Mouse (Mus musculus) hindbrain, embryonic 16.5 days (tissue): ENCODE measurements around the gene Mllt6. TPM values are rescaled to one million over a fixed set of nuclear protein-coding genes. Genes with fewer than 3 reads are reported as not detected.

Source experiments
- ATAC-seq: fragments of 200-750 bp; cut with Nextera tagmentation; 2 replicates; pipeline ENCODE4 v1.8.0; 2017; ENCODE audit warnings: moderate TSS enrichment, moderate library complexity
- H3K27ac ChIP-seq: fragments of 300-500 bp; sonication (generic); 2 replicates; pipeline ENCODE4 v1.5.1; 2014; ENCODE audit warnings: low read depth, mild to moderate bottlenecking, control low read depth, low read length, moderate library complexity
- H3K27me3 ChIP-seq: fragments of 300-500 bp; sonication (generic); replicated peaks from 2 replicates; pipeline ENCODE4 v1.6.1; 2014; ENCODE audit warnings: low read length; ENCODE audit not compliant: control insufficient read depth, insufficient read depth
- H3K36me3 ChIP-seq: fragments of 300-500 bp; sonication (generic); 2 replicates; pipeline ENCODE4 v1.6.1; 2014; ENCODE audit warnings: mild to moderate bottlenecking, low read length, moderate library complexity, mixed read lengths; ENCODE audit not compliant: control insufficient read depth, insufficient read depth
- H3K4me1 ChIP-seq: fragments of 300-500 bp; sonication (generic); 2 replicates; pipeline ENCODE4 v1.6.1; 2014; ENCODE audit warnings: low read depth, low read length; ENCODE audit not compliant: control insufficient read depth, insufficient read depth
- H3K4me2 ChIP-seq: fragments of 300-500 bp; sonication (generic); 2 replicates; pipeline ENCODE4 v1.6.1; 2014; ENCODE audit warnings: mild to moderate bottlenecking, low read length, control low read depth, moderate library complexity
- H3K4me3 ChIP-seq: fragments of 300-500 bp; sonication (generic); 2 replicates; pipeline ENCODE4 v1.5.1; 2014; ENCODE audit warnings: mild to moderate bottlenecking, low read length, control low read depth, moderate library complexity
- H3K9ac ChIP-seq: fragments of 300-500 bp; sonication (generic); 2 replicates; pipeline ENCODE4 v1.6.1; 2014; ENCODE audit warnings: low read depth, mild to moderate bottlenecking, control low read depth, low read length, moderate library complexity
- H3K9me3 ChIP-seq: fragments of 300-500 bp; sonication (generic); 2 replicates; pipeline ENCODE4 v1.6.1; 2014; ENCODE audit warnings: mild to moderate bottlenecking, low read length, moderate library complexity; ENCODE audit not compliant: control insufficient read depth
- WGBS: fragments of 180-500 bp; shearing (Covaris S2); extraction: QIAGEN DNeasy Blood & Tissue Kit; methylation state at CpG from one replicate; pipeline ENCODE4 v1.1.7; 2014; 5-methylcytosine and 5-hydroxymethylcytosine counted together
- polyA plus RNA-seq: library from polyadenylated mRNA; unstranded; fragments of >200 nt; fragmentation: Nextera tagmentation; extraction: Ambion mirVana; gene quantifications from 2 replicates; pipeline ENCODE4 v1.2.1, GENCODE M21; 2015

Gene Mllt6
- polyA plus RNA-seq, 1 experiment from 2014 or later = 3.1 TPM

DNA sequence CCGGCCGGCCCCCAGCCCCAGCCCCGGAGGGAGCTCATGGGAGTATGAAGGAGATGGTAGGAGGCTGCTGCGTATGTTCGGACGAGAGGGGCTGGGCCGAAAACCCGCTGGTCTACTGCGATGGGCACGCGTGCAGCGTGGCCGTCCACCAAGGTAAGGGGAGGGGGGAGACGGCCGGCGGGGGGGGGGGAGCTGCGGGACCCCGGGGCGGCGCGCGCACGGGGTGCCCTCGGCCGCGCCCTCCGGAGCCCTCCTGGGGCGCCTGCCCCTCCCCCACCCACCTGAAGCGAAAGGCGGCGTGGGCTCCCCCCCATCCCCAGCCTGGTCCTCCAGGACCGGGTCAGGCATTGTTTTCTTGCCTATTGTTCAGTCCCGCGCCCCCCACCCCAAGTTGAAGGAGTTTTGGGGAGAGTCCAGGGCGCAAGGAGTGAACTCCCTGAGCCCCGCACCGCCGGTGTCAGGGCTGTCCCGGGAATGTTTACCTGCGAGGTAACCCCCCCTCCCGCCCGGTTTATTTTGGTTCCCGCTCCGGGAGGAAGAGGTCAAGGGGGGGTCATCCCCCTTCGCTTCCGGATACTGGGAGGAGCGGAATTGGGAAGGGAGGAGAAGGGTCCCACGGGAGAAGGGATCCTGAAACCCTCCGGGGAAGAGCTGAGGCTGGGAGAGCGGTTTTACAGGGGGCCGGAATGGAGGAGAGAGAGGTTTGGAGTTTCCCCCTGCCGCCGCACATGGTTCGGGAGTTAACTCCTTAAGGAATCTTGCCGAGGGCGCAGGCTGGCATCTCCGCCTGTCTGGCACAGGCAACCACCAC, 519 bp downstream of the Mllt6 start:
- no peaks in the 10 kb centered on the region for H3K9me3 ChIP-seq
- H3K27me3 ChIP-seq = peaks cover 9% of the 10 kb centered on the region
- under 1% methylated on average over 28 of the region's 57 CpGs for WGBS
- H3K9ac ChIP-seq = peak overlapping the region; percentile 88
- H3K27ac ChIP-seq = peak overlapping the region; percentile 81
- no peak for ATAC-seq
- peaks cover 43% of the 10 kb centered on the region for H3K4me1 ChIP-seq
- H3K4me3 ChIP-seq = peak overlapping the region; percentile 88
- H3K36me3 ChIP-seq = peaks cover 6% of the 10 kb centered on the region
- peak overlapping the region; percentile 90 for H3K4me2 ChIP-seq

DNA sequence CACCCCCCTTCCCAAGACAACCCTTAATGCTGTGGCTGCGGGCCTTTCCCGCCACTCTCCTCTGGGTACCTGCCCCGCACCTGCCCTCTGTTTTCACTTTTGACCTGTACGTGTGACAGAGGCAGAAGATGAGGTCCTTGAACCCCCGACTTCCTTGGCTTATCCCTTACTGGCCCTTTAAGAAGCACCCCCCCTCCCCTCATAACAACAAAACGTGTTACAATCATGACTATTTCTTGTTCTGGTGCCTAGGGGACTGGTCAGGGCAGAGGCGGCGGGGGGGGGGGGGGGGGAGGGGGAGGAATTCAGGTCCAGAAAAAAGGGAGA, 1.1 kb downstream of the Mllt6 start:
- Histone ChIP-seq H3K4me1 (peaks cover 46% of the 10 kb centered on the region), H3K9me3 (no peaks in the 10 kb centered on the region), H3K36me3 (peaks cover 6% of the 10 kb centered on the region), H3K27ac (peak overlapping the region; percentile 81; the same call in 1 of the 2 replicates), H3K4me3 (peak overlapping the region; percentile 88), H3K27me3 (peaks cover 9% of the 10 kb centered on the region), H3K4me2 (peak overlapping the region; percentile 90), H3K9ac (peak overlapping the region; percentile 88)
- 1% methylated on average over 6 of the region's 8 CpGs for WGBS
- no peak for ATAC-seq

DNA sequence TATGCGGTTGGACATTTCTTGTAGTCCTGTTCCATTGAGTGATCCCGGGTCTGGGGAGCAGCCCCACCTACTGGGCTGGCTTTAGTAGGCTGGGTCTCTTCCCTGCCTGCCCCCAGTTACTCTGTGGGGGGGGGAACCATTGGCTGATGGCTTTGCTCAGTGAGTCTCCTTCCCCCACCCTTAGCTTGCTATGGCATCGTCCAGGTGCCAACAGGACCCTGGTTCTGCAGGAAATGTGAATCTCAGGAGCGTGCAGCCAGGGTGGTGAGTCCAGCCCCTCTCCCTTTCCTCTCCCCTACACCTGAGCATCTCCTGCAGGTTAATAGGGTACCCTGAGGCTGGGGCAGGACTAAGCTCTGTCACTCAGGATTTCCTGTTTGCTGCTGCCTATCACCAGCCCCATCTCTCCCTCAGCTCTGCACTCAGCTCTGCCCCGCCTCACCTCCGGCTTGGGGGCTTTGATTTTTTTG, 1.6 kb downstream of the Mllt6 start:
- no peaks in the 10 kb centered on the region for H3K9me3 ChIP-seq
- peak overlapping the region; percentile 41; the same call in 1 of the 2 replicates for H3K9ac ChIP-seq
- 32% methylated on average over 6 of the region's 6 CpGs for whole genome bisulfite sequencing
- no peak overlapping the region for H3K27ac ChIP-seq
- ATAC-seq = no peak
- H3K4me1 ChIP-seq = peaks cover 46% of the 10 kb centered on the region
- H3K27me3 ChIP-seq = peaks cover 9% of the 10 kb centered on the region
- H3K4me2 ChIP-seq = peak overlapping the region; percentile 90
- H3K4me3 ChIP-seq = peak overlapping the region; percentile 88
- H3K36me3 ChIP-seq = peaks cover 6% of the 10 kb centered on the region

DNA sequence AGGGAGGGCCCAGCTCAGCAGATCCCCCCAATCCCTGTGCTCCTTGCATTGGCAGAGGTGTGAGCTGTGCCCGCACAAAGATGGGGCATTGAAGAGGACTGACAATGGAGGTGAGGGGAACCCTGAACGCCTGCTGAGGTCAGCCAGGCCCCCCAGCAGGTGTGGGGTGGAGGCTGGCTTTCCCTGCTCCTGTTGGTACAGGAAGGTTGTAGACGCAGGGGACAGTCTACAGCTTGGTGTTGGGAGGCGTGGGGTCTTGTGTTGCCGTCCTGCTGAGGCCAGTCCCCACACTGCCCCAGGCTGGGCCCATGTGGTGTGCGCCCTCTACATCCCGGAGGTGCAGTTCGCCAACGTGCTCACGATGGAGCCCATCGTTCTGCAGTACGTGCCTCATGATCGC, 2.2 kb downstream of the Mllt6 start:
- Histone ChIP-seq H3K9me3 (no peaks in the 10 kb centered on the region), H3K27me3 (peaks cover 9% of the 10 kb centered on the region), H3K36me3 (peaks cover 9% of the 10 kb centered on the region), H3K9ac (no peak overlapping the region), H3K4me2 (no peak overlapping the region), H3K4me3 (no peak overlapping the region), H3K4me1 (peaks cover 48% of the 10 kb centered on the region), H3K27ac (no peak overlapping the region)
- ATAC-seq = no peak
- 83% methylated on average over 13 of the region's 13 CpGs for WGBS

DNA sequence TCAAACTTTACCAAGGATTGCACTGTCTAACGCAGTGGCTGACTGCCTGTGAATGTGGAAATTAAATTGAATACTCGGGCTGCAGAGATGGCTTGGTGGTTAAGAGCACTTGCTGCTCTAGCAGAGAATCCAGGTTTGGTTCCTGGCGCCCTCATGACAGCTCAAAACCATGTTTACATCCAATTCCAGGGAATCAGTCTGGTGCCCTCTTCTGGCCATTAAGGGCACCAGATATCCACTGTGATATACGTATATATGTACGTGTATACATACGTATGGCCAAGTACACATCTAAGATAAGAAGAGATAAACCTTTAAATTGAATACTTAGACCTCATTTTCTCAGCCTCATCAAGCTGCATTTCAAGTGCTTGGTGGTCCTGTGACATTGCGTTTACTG, 3.0 kb downstream of the Mllt6 start:
- Histone ChIP-seq H3K4me3 (no peak overlapping the region), H3K27ac (no peak overlapping the region), H3K4me2 (no peak overlapping the region), H3K9ac (no peak overlapping the region), H3K9me3 (no peaks in the 10 kb centered on the region), H3K36me3 (peaks cover 9% of the 10 kb centered on the region), H3K27me3 (peaks cover 6% of the 10 kb centered on the region), H3K4me1 (peaks cover 40% of the 10 kb centered on the region)
- no peak for ATAC-seq
- WGBS = 93% methylated on average over 7 of the region's 7 CpGs

DNA sequence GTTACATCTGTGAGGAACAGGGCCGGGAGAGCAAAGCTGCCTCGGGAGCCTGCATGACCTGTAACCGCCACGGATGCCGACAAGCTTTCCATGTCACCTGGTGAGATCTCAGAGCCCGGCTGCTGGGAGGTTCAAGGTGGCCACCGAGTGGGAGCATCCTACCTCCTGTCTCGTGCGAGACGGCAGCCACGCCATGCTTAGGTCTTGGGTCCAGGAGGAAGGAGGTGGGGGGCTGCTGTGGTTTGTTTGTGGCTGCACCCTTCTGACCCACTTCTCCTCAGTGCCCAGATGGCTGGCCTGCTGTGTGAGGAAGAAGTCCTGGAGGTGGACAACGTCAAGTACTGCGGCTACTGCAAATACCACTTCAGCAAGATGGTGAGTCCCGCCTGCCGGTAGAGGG, 3.6 kb downstream of the Mllt6 start:
- no peaks in the 10 kb centered on the region for H3K9me3 ChIP-seq
- ATAC-seq = no peak
- H3K4me2 ChIP-seq = no peak overlapping the region
- no peak overlapping the region for H3K4me3 ChIP-seq
- H3K9ac ChIP-seq = no peak overlapping the region
- no peak overlapping the region for H3K27ac ChIP-seq
- H3K4me1 ChIP-seq = peaks cover 37% of the 10 kb centered on the region
- peaks cover 2% of the 10 kb centered on the region for H3K27me3 ChIP-seq
- H3K36me3 ChIP-seq = peaks cover 12% of the 10 kb centered on the region
- 87% methylated on average over 15 of the region's 15 CpGs for WGBS

DNA sequence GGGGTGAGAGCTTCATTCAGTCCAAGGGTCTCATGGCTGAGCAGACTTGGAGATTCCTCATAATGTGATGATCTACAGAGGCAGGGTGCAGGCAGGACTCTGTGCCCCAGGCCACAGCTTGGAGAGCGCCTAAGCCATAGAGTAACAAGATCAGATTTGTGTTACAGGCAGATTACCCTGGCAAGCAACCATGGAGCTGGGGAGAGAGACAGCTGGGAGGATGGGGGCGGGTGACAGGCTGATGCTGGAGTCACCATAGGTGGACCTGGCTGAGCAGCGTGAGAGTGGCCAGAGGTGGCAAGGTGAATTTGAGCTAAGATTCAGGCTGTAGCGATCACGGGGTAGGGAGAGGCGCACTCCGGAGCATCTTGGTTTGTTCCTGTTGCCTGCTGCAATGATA, 4.9 kb downstream of the Mllt6 start:
- ATAC-seq = no peak
- Histone ChIP-seq H3K9me3 (no peaks in the 10 kb centered on the region), H3K27ac (no peak overlapping the region), H3K4me2 (no peak overlapping the region), H3K27me3 (no peaks in the 10 kb centered on the region), H3K36me3 (peaks cover 18% of the 10 kb centered on the region), H3K4me1 (peaks cover 26% of the 10 kb centered on the region), H3K4me3 (no peak overlapping the region), H3K9ac (no peak overlapping the region)
- 92% methylated on average over 7 of the region's 7 CpGs for WGBS

DNA sequence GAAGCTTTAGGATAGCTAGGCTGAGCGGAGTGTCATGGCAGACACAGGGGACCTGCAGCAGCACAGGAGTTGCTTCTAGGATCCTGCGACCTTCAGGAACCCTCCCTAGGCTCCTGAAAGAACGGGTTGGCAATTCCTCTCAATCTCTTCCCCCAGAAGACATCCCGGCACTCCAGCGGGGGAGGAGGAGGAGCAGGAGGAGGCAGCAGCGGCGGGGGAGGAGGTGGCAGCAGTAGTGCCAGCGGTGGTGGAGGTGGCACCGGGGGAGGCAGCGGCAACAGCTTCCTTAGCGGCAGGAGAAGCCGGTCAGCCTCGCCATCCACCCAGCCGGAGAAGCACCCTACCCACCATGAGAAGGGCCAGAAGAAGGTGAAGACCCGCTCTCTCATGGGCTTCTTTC, 6.1 kb downstream of the Mllt6 start:
- peaks cover 25% of the 10 kb centered on the region for H3K4me1 ChIP-seq
- peaks cover 18% of the 10 kb centered on the region for H3K36me3 ChIP-seq
- H3K9me3 ChIP-seq = no peaks in the 10 kb centered on the region
- no peak overlapping the region for H3K4me2 ChIP-seq
- no peak overlapping the region for H3K27ac ChIP-seq
- no peak for ATAC-seq
- WGBS = 49% methylated on average over 15 of the region's 15 CpGs
- H3K27me3 ChIP-seq = no peaks in the 10 kb centered on the region
- H3K9ac ChIP-seq = no peak overlapping the region
- H3K4me3 ChIP-seq = no peak overlapping the region

DNA sequence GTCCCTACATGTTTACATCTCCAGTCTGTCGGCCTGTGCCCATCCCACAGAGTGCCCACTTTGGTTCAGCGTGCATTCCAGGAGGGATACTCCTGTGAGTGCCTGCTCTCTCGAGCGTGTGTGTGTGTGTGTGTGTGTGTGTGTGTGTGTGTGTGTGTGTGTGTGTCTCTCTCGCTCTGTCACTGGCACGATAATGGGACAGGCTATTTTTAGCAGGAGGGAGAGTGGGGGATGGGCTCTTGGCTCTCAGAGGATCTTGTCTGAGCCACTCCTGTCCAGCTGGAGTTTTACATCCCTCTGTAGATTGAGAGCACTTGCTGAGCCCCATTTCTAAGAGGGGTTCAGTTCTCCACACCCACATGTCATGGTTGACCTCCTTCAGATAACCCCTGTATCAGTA, 6.6 kb downstream of the Mllt6 start:
- Histone ChIP-seq H3K4me1 (peaks cover 19% of the 10 kb centered on the region), H3K27me3 (no peaks in the 10 kb centered on the region), H3K27ac (no peak overlapping the region), H3K4me2 (no peak overlapping the region), H3K36me3 (peaks cover 23% of the 10 kb centered on the region), H3K9ac (no peak overlapping the region), H3K4me3 (no peak overlapping the region), H3K9me3 (no peaks in the 10 kb centered on the region)
- WGBS = 13% methylated on average over 6 of the region's 6 CpGs
- ATAC-seq = no peak
